Mouse (Mus musculus) midbrain, embryonic 13.5 days (tissue): ENCODE measurements around the gene Adad2. TPM values are rescaled to one million over a fixed set of nuclear protein-coding genes. Genes with fewer than 3 reads are reported as not detected.

Experiments used
- ATAC-seq: fragments of 200-750 bp; cut with Nextera tagmentation; 2 replicates; pipeline ENCODE4 v1.8.0; 2017; ENCODE audit warnings: mild to moderate bottlenecking, moderate TSS enrichment, moderate library complexity
- H3K27ac ChIP-seq: fragments of 300-500 bp; sonication (generic); 2 replicates; pipeline ENCODE4 v1.5.1; 2015; ENCODE audit warnings: inconsistent platforms, mild to moderate bottlenecking, moderate library complexity
- H3K27me3 ChIP-seq: fragments of 300-500 bp; sonication (generic); 2 replicates; pipeline ENCODE4 v1.6.1; 2015; ENCODE audit warnings: mild to moderate bottlenecking, inconsistent platforms
- H3K36me3 ChIP-seq: fragments of 300-500 bp; sonication (generic); 2 replicates; pipeline ENCODE4 v1.6.1; 2015; ENCODE audit warnings: mild to moderate bottlenecking, inconsistent platforms
- H3K4me1 ChIP-seq: fragments of 300-500 bp; sonication (generic); replicated peaks from 2 replicates; pipeline ENCODE4 v1.6.1; 2015; ENCODE audit warnings: inconsistent platforms
- H3K4me2 ChIP-seq: fragments of 300-500 bp; sonication (generic); replicated peaks from 2 replicates; pipeline ENCODE4 v1.6.1; 2015; ENCODE audit warnings: moderate library complexity, mild to moderate bottlenecking, inconsistent platforms
- H3K4me3 ChIP-seq: fragments of 300-500 bp; sonication (generic); replicated peaks from 2 replicates; pipeline ENCODE4 v1.5.1; 2015; ENCODE audit warnings: mild to moderate bottlenecking, inconsistent platforms
- H3K9ac ChIP-seq: fragments of 300-500 bp; sonication (generic); replicated peaks from 2 replicates; pipeline ENCODE4 v1.6.1; 2015; ENCODE audit warnings: mild to moderate bottlenecking, inconsistent platforms
- H3K9me3 ChIP-seq: fragments of 300-500 bp; sonication (generic); 2 replicates; pipeline ENCODE4 v1.6.1; 2016; ENCODE audit warnings: mild to moderate bottlenecking, inconsistent platforms
- WGBS: fragments of 180-500 bp; shearing (Covaris S2); methylation state at CpG from one replicate; pipeline ENCODE4 v1.1.7; 2015; 5-methylcytosine and 5-hydroxymethylcytosine counted together
- polyA plus RNA-seq: library from polyadenylated mRNA; unstranded; fragments of >200 nt; fragmentation: Nextera tagmentation; extraction: Ambion mirVana; gene quantifications from 2 replicates; pipeline ENCODE4 v1.2.1, GENCODE M21; 2015

The Adad2 gene
- polyA plus RNA-seq, 1 experiment from 2014 or later, result not detected

DNA sequence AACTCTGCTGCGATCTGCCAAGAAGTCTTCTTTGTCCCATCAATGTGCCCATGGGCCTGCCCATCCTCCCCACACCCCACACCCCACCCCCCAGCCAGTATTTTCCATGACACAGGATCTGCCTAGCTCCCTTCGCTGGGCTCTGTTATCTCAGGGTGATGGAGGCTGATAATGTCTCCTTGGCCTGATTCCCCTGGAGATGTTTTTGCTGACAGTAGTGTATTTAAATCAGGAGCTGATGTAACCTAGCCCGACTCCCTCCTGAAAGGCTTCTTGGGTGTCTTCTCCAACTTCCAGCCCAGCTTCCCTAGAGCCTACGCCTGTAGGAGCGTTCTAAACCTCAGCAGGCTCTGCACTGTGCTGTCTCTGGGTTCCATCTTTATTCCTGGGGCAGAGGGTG, 6.3 kb downstream of the Adad2 start:
- Histone ChIP-seq H3K4me3 (no peak overlapping the region), H3K4me2 (no peak overlapping the region), H3K4me1 (no peaks in the 10 kb centered on the region), H3K9me3 (no peaks in the 10 kb centered on the region), H3K36me3 (no peaks in the 10 kb centered on the region), H3K9ac (no peak overlapping the region), H3K27me3 (no peaks in the 10 kb centered on the region), H3K27ac (no peak overlapping the region)
- WGBS, result 76% methylated on average over 5 of the region's 5 CpGs
- ATAC-seq, result no peak

DNA sequence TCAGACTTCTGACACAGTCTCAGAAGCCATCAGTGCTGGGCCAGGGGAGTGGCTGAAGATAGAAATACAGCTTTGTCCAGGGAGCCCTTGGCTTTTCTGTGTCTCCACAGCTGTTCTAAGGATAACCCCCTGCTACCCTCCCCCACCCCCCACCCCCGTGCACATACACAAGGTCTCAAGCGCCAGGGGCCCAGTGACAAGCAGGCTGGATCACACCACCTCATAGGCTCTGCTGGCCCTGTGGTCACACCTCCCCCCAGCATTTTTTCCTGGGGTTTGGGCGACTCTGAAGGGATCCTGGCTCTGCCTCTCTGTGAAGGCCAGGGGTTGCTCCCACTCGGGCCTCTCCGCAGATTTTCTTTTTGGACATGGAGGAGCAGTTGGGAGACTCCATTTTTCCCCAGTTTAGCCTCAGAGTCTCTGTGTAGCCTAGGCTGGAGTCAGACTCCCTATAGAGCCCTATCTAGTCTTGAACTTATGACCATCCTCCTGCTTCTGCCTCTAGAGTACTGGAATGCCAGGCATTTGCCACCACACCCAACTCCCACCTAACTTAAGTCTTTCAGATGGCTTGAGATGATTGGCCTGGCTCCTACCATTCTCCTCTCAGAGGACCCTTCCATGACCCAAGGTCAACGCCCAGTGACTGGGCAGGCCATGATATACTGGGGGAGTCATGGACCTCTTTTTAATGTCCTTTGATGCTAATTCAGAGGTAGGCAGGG, 7.7 kb downstream of the Adad2 start:
- H3K4me2 ChIP-seq, result no peak overlapping the region
- H3K4me3 ChIP-seq, result no peak overlapping the region
- ATAC-seq, result no peak
- H3K9me3 ChIP-seq, result no peaks in the 10 kb centered on the region
- H3K27me3 ChIP-seq, result 0 out of 2 replicates have a peak, but pooled peaks cover 5% of the 10 kb centered on the region
- H3K9ac ChIP-seq, result no peak overlapping the region
- no peak overlapping the region for H3K27ac ChIP-seq
- no peaks in the 10 kb centered on the region for H3K4me1 ChIP-seq
- WGBS, result 77% methylated on average over 6 of the region's 6 CpGs
- no peaks in the 10 kb centered on the region for H3K36me3 ChIP-seq

DNA sequence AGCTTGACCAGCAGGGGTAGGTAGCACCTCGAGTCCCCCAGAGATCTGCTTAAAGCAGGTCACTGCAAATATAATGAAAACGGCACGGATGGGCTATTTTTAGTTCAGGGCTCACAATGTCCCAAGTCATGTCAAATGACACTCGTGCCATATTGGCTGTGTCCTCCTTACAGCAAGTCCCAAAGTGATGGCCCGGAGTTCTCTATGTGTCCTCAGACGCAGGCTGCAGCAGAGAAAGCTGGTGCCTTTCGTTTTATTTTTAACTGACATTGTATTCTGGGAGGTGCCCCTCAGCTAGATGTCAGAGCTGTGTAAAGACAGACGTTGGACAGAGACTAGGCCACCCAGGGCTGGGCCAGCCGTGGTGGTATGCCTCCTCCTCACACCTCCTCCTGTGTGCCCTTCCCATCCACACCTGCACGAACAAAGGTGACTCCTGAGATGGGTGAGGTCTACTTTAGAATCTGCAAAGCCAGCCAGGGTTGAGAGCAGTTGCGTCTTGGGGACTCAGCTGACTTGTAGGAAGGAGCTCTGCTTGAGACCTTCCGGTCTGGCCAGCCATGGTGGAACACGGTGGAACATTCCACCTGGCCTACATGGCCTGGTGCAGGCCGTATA, 8.4 kb downstream of the Adad2 start:
- H3K9me3 ChIP-seq, result no peaks in the 10 kb centered on the region
- H3K4me3 ChIP-seq, result no peak overlapping the region
- no peak overlapping the region for H3K9ac ChIP-seq
- 87% methylated on average over 14 of the region's 14 CpGs for WGBS
- H3K27me3 ChIP-seq, result 0 out of 2 replicates have a peak, but pooled peaks cover 7% of the 10 kb centered on the region
- H3K4me2 ChIP-seq, result no peak overlapping the region
- H3K4me1 ChIP-seq, result no peaks in the 10 kb centered on the region
- no peaks in the 10 kb centered on the region for H3K36me3 ChIP-seq
- ATAC-seq, result no peak
- H3K27ac ChIP-seq, result no peak overlapping the region

DNA sequence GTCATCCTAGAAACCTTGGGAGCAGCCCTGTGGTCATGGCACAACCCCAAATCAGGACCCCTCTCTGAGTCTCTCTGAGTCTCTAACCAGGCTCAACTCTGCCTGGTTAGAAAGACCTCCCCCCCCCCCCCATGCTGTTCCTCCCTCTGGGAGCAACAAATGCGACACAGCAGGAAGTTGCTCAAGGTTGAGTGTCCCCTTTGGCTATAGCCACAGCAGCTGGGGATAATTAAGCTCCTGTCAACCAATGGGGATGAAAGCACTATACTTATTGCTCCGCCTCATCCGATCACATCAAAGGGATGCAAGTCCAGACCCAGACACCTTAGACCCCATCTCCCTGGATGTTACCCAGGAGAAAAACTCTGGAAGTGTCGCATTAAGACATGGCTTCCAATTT, 10.0 kb downstream of the Adad2 start:
- 59% methylated on average over 4 of the region's 4 CpGs for WGBS
- H3K27ac ChIP-seq, result no peak overlapping the region

DNA sequence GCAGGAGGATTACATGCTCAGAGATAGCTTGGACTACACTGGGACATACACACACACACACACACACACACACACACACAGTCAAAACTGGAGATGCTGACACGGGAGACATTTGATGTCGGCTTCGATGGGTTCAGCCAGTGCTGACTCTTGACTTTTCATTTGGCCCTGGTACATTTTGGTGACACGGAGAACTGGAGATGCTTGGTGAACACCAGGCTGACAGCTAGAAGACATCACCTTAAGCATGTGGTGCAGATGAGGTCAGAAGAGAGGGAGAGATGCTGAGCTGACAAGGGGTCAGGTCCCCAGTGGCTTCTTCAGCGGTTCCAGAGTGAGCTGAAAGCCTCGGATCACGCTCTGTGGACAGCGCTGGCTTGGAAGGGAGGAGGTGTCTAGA, 10.5 kb downstream of the Adad2 start:
- H3K27ac ChIP-seq, result no peak overlapping the region
- H3K4me3 ChIP-seq, result no peak overlapping the region
- WGBS, result 86% methylated on average over 8 of the region's 8 CpGs
- H3K36me3 ChIP-seq, result no peaks in the 10 kb centered on the region
- H3K27me3 ChIP-seq, result 0 out of 2 replicates have a peak, but pooled peaks cover 8% of the 10 kb centered on the region
- no peaks in the 10 kb centered on the region for H3K9me3 ChIP-seq
- H3K4me1 ChIP-seq, result peaks cover 4% of the 10 kb centered on the region
- ATAC-seq, result no peak
- no peak overlapping the region for H3K9ac ChIP-seq
- H3K4me2 ChIP-seq, result no peak overlapping the region

More for the DNA sequence above, 10.0 kb downstream of the Adad2 start:
- H3K9me3 ChIP-seq, result no peaks in the 10 kb centered on the region
- 0 out of 2 replicates have a peak, but pooled peaks cover 8% of the 10 kb centered on the region for H3K27me3 ChIP-seq
- no peak overlapping the region for H3K4me3 ChIP-seq
- H3K9ac ChIP-seq, result no peak overlapping the region
- H3K4me1 ChIP-seq, result no peaks in the 10 kb centered on the region
- H3K36me3 ChIP-seq, result no peaks in the 10 kb centered on the region
- no peak overlapping the region for H3K4me2 ChIP-seq
- ATAC-seq, result no peak

DNA sequence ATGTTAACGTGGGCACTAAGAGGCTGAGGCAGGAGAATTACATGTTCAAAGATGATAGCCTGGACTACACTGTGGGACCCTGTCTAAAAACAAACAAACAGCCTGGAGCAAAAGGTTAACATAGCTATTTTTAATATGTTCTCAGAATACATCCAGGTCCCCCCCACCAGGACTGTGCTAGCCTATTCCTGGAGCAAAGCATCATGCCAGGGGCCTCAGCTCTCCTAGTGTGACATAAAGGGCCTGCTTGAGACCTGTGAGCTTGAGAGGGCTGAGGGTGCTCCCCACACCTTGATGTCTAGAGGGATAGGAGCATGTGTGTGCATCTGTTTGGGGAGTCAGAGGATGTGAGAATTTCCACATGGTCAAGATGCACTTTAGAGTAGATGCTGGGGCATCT, 11.2 kb downstream of the Adad2 start:
- Histone ChIP-seq H3K36me3 (no peaks in the 10 kb centered on the region), H3K9ac (no peak overlapping the region), H3K4me1 (peaks cover 5% of the 10 kb centered on the region), H3K4me3 (no peak overlapping the region), H3K4me2 (no peak overlapping the region), H3K27ac (no peak overlapping the region), H3K27me3 (0 out of 2 replicates have a peak, but pooled peaks cover 8% of the 10 kb centered on the region), H3K9me3 (no peaks in the 10 kb centered on the region)
- 87% methylated on average over 1 of the region's 1 CpGs for WGBS
- no peak for ATAC-seq

DNA sequence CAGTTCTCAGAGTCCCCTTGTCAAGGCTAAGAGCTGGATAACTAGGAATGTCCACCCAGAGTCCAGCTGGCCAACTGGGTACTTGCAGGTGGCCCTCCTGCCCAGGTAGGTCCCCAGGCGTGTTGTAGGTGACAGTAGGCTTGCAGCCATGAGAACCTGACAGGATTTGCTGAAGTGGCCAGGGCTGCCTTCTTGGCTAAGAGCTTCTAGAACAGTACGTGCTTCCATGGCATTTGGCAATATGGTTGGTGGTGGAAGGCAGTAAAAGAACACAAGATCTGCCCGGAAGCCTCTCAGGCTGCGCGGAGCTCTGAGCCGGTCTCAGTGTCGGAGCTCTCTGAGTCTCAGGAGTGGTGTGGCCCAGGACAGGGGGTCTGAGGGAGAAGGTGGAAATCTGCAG, 12.4 kb downstream of the Adad2 start:
- Histone ChIP-seq H3K9ac (no peak overlapping the region), H3K27me3 (0 out of 2 replicates have a peak, but pooled peaks cover 8% of the 10 kb centered on the region), H3K9me3 (no peaks in the 10 kb centered on the region), H3K4me2 (no peak overlapping the region), H3K4me1 (peaks cover 5% of the 10 kb centered on the region), H3K4me3 (no peak overlapping the region), H3K27ac (no peak overlapping the region), H3K36me3 (no peaks in the 10 kb centered on the region)
- no peak for ATAC-seq
- 87% methylated on average over 7 of the region's 7 CpGs for WGBS

DNA sequence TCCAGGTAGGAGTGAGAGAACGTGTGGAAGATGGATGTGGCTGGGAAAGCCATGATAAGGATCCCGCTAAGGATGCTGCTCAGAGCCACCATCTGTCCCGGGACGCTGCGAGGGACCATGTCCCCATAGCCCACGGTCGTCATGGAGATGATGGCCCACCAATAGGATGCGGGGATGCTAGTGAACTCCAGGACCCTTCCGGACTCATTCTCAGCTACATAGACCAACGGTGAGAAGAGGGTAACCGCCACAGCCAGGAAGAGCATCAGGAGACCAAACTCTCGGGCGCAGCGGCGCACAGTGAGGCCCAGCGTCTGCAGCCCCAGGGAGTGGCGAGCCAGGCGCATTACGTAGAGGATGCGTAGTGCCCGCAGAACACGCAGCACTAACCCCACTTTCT, 13.2 kb downstream of the Adad2 start:
- Histone ChIP-seq H3K9me3 (no peaks in the 10 kb centered on the region), H3K9ac (no peak overlapping the region), H3K4me1 (peaks cover 9% of the 10 kb centered on the region), H3K36me3 (no peaks in the 10 kb centered on the region), H3K27me3 (0 out of 2 replicates have a peak, but pooled peaks cover 8% of the 10 kb centered on the region), H3K4me2 (no peak overlapping the region), H3K4me3 (no peak overlapping the region), H3K27ac (no peak overlapping the region)
- ATAC-seq, result no peak
- WGBS, result 84% methylated on average over 22 of the region's 22 CpGs

DNA sequence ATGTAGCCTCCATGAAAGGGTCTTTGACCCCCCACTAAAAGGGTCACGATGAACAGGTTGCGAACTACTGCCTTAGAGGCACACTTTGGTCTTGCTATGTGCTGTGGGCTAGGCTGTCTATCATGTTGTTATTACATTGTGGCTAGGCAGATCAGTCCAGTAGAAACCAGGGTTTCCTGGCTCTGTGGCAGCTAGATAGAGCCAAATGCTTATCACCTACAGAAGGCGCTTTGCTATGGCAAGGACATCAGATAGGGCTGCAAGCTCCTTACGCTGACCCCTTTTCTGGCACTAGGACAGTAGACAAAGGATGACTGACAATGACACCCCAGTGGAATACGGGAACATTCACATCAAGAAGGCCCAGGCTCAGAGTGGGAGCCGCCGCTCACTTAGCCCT, 14.7 kb downstream of the Adad2 start:
- Histone ChIP-seq H3K9ac (no peak overlapping the region), H3K4me1 (peaks cover 16% of the 10 kb centered on the region), H3K36me3 (no peaks in the 10 kb centered on the region), H3K4me3 (no peak overlapping the region), H3K4me2 (no peak overlapping the region), H3K27ac (no peak overlapping the region), H3K9me3 (no peaks in the 10 kb centered on the region), H3K27me3 (0 out of 2 replicates have a peak, but pooled peaks cover 8% of the 10 kb centered on the region)
- whole genome bisulfite sequencing, result 83% methylated on average over 7 of the region's 7 CpGs
- ATAC-seq, result no peak

DNA sequence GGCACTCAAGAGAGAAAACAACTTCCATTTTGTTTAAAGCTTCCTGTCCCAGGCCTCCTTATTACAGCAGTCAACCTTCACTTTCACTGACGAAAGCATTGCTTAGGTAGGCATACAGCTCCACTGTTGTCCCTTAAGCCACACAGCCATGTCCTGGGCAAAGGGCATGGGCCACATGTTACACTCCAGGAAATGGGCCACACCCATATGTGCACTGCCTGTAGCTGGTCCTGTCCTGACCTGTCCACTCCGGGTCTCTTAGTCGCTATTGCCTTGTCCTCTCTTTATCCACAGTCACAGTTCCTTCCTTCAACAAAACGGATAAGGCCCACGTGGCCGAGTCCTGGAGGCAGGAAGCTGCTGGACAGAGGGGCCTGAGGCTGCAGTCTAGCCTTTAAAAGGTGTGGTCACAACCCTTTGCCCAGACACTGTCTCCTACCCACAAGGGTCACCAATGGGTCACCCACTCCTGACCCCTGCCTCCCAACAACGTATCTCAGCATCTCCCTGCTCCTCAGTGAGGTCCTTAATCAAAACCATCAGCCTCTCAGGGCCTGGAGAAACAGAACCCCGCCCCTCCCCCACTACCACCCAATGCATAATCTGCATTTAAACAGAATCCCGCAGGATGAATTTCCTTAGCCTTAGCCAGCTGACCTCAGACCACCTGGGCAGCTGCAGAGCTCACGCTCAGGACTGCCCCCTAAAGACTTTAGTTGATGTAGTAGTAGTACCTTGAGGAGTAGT, 15.2 kb downstream of the Adad2 start:
- Histone ChIP-seq H3K4me3 (no peak overlapping the region), H3K36me3 (no peaks in the 10 kb centered on the region), H3K4me1 (peaks cover 20% of the 10 kb centered on the region), H3K4me2 (no peak overlapping the region), H3K27ac (no peak overlapping the region), H3K9me3 (no peaks in the 10 kb centered on the region), H3K27me3 (peaks cover 11% of the 10 kb centered on the region), H3K9ac (no peak overlapping the region)
- WGBS, result 43% methylated on average over 10 of the region's 10 CpGs
- no peak for ATAC-seq

DNA sequence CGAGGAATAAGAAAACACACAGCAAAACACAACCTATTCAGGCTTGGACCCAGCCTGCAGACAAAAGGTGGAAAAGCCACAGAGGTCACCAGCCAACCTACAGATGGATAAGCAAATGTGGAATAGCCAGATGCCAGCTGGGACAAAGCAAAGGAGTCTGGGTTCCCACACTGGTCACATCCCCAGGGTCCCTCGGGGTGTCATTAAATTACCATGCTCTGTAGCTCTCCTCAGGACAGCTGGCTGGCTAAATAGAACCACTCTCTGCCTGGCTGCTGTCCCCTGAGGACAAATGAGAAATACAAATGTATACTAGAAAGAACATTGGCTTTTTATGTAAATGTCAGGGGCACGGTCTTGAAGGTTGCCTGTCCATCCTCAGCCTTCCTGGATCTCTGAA, 18.3 kb downstream of the Adad2 start:
- peak; percentile 64 for ATAC-seq
- peaks cover 36% of the 10 kb centered on the region for H3K4me1 ChIP-seq
- peaks cover 26% of the 10 kb centered on the region for H3K27me3 ChIP-seq
- H3K27ac ChIP-seq, result peak overlapping the region; percentile 30; the same call in 1 of the 2 replicates
- H3K4me3 ChIP-seq, result no peak overlapping the region
- H3K36me3 ChIP-seq, result no peaks in the 10 kb centered on the region
- H3K4me2 ChIP-seq, result no peak overlapping the region
- H3K9me3 ChIP-seq, result no peaks in the 10 kb centered on the region
- 43% methylated on average over 3 of the region's 3 CpGs for WGBS
- H3K9ac ChIP-seq, result no peak overlapping the region

DNA sequence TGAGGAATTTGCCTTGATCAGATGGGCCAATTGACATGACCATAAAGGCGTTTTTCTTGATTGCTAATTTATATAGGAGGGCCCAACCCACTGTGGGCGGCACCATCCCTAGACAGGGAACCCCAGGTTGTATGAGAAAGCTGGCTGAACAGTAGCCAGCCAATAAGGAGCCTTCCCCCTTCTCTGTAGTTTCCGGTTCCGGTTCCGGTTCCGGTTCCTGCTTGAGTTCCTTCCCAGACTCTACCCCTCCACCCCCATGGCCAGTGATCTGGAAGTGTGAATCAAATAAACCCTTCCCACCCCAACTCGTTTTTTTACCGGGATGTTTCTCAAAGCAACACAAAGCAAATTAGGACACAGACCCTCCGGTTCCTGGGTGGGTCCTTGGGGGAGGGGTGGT, 19.7 kb downstream of the Adad2 start:
- no peak overlapping the region for H3K4me2 ChIP-seq
- H3K27ac ChIP-seq, result no peak overlapping the region
- H3K9ac ChIP-seq, result no peak overlapping the region
- 91% methylated on average over 9 of the region's 9 CpGs for WGBS
- ATAC-seq, result no peak
- no peaks in the 10 kb centered on the region for H3K9me3 ChIP-seq
- H3K36me3 ChIP-seq, result no peaks in the 10 kb centered on the region
- H3K4me1 ChIP-seq, result peaks cover 45% of the 10 kb centered on the region
- H3K4me3 ChIP-seq, result no peak overlapping the region
- H3K27me3 ChIP-seq, result peaks cover 24% of the 10 kb centered on the region
